Mouse (Mus musculus): ENCODE results near the gene Agfg2. TPM values are rescaled to one million over a fixed set of nuclear protein-coding genes. Genes with fewer than 3 reads are reported as not detected.
"Not testable (repeated sequence)": the region's sequence is repeated elsewhere in the genome, so short reads cannot be mapped to it uniquely, and the experiment has no call there.

The Agfg2 gene
- polyA plus RNA-seq, 1 experiment, result 17.6 TPM

GRCm38 (mm10) chr5:137642886-137643285 lies 41.6 kb downstream of the Agfg2 start:
- H3K27ac ChIP-seq (replicated peaks; ENCODE audit: low read depth, low read length), result no peak overlapping the region
- H3K4me3 ChIP-seq (ENCODE audit: insufficient read depth, low read depth, low read length), result no peak overlapping the region
- H3K4me1 ChIP-seq (ENCODE audit: control insufficient read depth, insufficient read depth, insufficient read length, low read length), result 0 out of 2 replicates have a peak, but pooled peaks cover 2% of the 10 kb centered on the region

GRCm38 (mm10) chr5:137641054-137641453 lies 43.5 kb downstream of the Agfg2 start, which contains the start of gene Sap25:
Gene Sap25, plus strand, starts transcription at chr5:137641334.
- Histone ChIP-seq H3K4me3 (ENCODE audit: insufficient read depth, low read depth, low read length) (no peak within 1 kb of the TSS), H3K4me1 (ENCODE audit: control insufficient read depth, insufficient read depth, insufficient read length, low read length) (0 out of 2 replicates have a peak, but pooled peaks cover 2% of the 10 kb centered on the region), H3K27ac (replicated peaks; ENCODE audit: low read depth, low read length) (no peak within 1 kb of the TSS)

- Histone ChIP-seq H3K27ac (replicated peaks; ENCODE audit: low read depth, low read length) (no peak overlapping the region), H3K4me3 (ENCODE audit: insufficient read depth, low read depth, low read length) (no peak overlapping the region), H3K4me1 (ENCODE audit: control insufficient read depth, insufficient read depth, insufficient read length, low read length) (0 out of 2 replicates have a peak, but pooled peaks cover 2% of the 10 kb centered on the region)
These were observed 45.1 kb downstream of the Agfg2 start for GRCm38 (mm10) chr5:137639472-137639871.

- Histone ChIP-seq H3K4me3 (ENCODE audit: insufficient read depth, low read depth, low read length) (no peak overlapping the region), H3K4me1 (ENCODE audit: control insufficient read depth, insufficient read depth, insufficient read length, low read length) (peaks cover 16% of the 10 kb centered on the region), H3K27ac (replicated peaks; ENCODE audit: low read depth, low read length) (no peak overlapping the region)
These were observed 51.0 kb downstream of the Agfg2 start for GRCm38 (mm10) chr5:137633397-137634084.

GRCm38 (mm10) chr5:137631591-137631990 lies 52.9 kb downstream of the Agfg2 start:
- Histone ChIP-seq H3K27ac (replicated peaks; ENCODE audit: low read depth, low read length) (peak overlapping the region; percentile 78), H3K4me3 (ENCODE audit: insufficient read depth, low read depth, low read length) (peak overlapping the region; percentile 82)

GRCm38 (mm10) chr5:137631171-137631570 lies 53.4 kb downstream of the Agfg2 start:
- peak overlapping the region; percentile 78 for H3K27ac ChIP-seq (replicated peaks; ENCODE audit: low read depth, low read length)
- peak overlapping the region; percentile 82 for H3K4me3 ChIP-seq (ENCODE audit: insufficient read depth, low read depth, low read length)
- H3K4me1 ChIP-seq (ENCODE audit: control insufficient read depth, insufficient read depth, insufficient read length, low read length), result peaks cover 16% of the 10 kb centered on the region

More at GRCm38 (mm10) chr5:137631591-137631990, 52.9 kb downstream of the Agfg2 start:
- peaks cover 16% of the 10 kb centered on the region for H3K4me1 ChIP-seq (ENCODE audit: control insufficient read depth, insufficient read depth, insufficient read length, low read length)

GRCm38 (mm10) chr5:137630602-137631001 lies 53.9 kb downstream of the Agfg2 start:
- Histone ChIP-seq H3K4me3 (ENCODE audit: insufficient read depth, low read depth, low read length) (peak overlapping the region; percentile 82), H3K27ac (replicated peaks; ENCODE audit: low read depth, low read length) (peak overlapping the region; percentile 78), H3K4me1 (ENCODE audit: control insufficient read depth, insufficient read depth, insufficient read length, low read length) (peaks cover 16% of the 10 kb centered on the region)

GRCm38 (mm10) chr5:137629906-137630545 lies 54.5 kb downstream of the Agfg2 start:
- Histone ChIP-seq H3K27ac (replicated peaks; ENCODE audit: low read depth, low read length) (peak overlapping the region; percentile 45), H3K4me3 (ENCODE audit: insufficient read depth, low read depth, low read length) (peak overlapping the region; percentile 82), H3K4me1 (ENCODE audit: control insufficient read depth, insufficient read depth, insufficient read length, low read length) (peaks cover 16% of the 10 kb centered on the region)

- Histone ChIP-seq H3K4me1 (ENCODE audit: control insufficient read depth, insufficient read depth, insufficient read length, low read length) (peaks cover 16% of the 10 kb centered on the region), H3K27ac (replicated peaks; ENCODE audit: low read depth, low read length) (peak overlapping the region; percentile 45), H3K4me3 (ENCODE audit: insufficient read depth, low read depth, low read length) (peak overlapping the region; percentile 82)
These were observed 55.2 kb downstream of the Agfg2 start for GRCm38 (mm10) chr5:137629306-137629721.

- H3K4me3 ChIP-seq (ENCODE audit: insufficient read depth, low read depth, low read length), result peak within 1 kb of the TSS; percentile 82
- peak within 1 kb of the TSS; percentile 88 for H3K27ac ChIP-seq (replicated peaks; ENCODE audit: low read depth, low read length)
- H3K4me1 ChIP-seq (ENCODE audit: control insufficient read depth, insufficient read depth, insufficient read length, low read length), result peaks cover 16% of the 10 kb centered on the region
These were observed 55.8 kb downstream of the Agfg2 start, which contains the start of the genes Fbxo24, Lrch4 and Gm20605 for GRCm38 (mm10) chr5:137628498-137629305. Gene Fbxo24, minus strand, starts transcription at chr5:137629002. Gene Lrch4, plus strand, starts transcription at chr5:137629121. Gene Gm20605, plus strand, starts transcription at chr5:137629175.

- H3K27ac ChIP-seq (replicated peaks; ENCODE audit: low read depth, low read length), result peak overlapping the region; percentile 88
- peaks cover 16% of the 10 kb centered on the region for H3K4me1 ChIP-seq (ENCODE audit: control insufficient read depth, insufficient read depth, insufficient read length, low read length)
- peak overlapping the region; percentile 76 for H3K4me3 ChIP-seq (ENCODE audit: insufficient read depth, low read depth, low read length)
These were observed 56.5 kb downstream of the Agfg2 start for GRCm38 (mm10) chr5:137627991-137628390.

GRCm38 (mm10) chr5:137623937-137624530 lies 60.5 kb downstream of the Agfg2 start:
- Histone ChIP-seq H3K4me1 (ENCODE audit: control insufficient read depth, insufficient read depth, insufficient read length, low read length) (no peaks in the 10 kb centered on the region), H3K4me3 (ENCODE audit: insufficient read depth, low read depth, low read length) (no peak overlapping the region), H3K27ac (replicated peaks; ENCODE audit: low read depth, low read length) (no peak overlapping the region)

- no peak overlapping the region for H3K27ac ChIP-seq (replicated peaks; ENCODE audit: low read depth, low read length)
- H3K4me3 ChIP-seq (ENCODE audit: insufficient read depth, low read depth, low read length), result no peak overlapping the region
- H3K4me1 ChIP-seq (ENCODE audit: control insufficient read depth, insufficient read depth, insufficient read length, low read length), result peaks cover 10% of the 10 kb centered on the region
These were observed 69.2 kb downstream of the Agfg2 start for GRCm38 (mm10) chr5:137615347-137615746.

GRCm38 (mm10) chr5:137614921-137615320 lies 69.6 kb downstream of the Agfg2 start:
- H3K4me3 ChIP-seq (ENCODE audit: insufficient read depth, low read depth, low read length); H3K27ac ChIP-seq (replicated peaks; ENCODE audit: low read depth, low read length): not testable (repeated sequence)
- H3K4me1 ChIP-seq (ENCODE audit: control insufficient read depth, insufficient read depth, insufficient read length, low read length), result peaks cover 13% of the 10 kb centered on the region
